Mouse (Mus musculus): Measurements from ENCODE around the gene Hsd17b2. TPM values are rescaled to one million over a fixed set of nuclear protein-coding genes. Genes with fewer than 3 reads are reported as not detected.
"Not testable (repeated sequence)": the region's sequence is repeated elsewhere in the genome, so short reads cannot be mapped to it uniquely, and the experiment has no call there.

Hsd17b2 gene
- polyA plus RNA-seq, 1 experiment from 2014 or later = not detected

- WGBS = 65% methylated on average over 7 of the region's 7 CpGs
- DNase-seq (no peak), ATAC-seq (ENCODE audit: low FRiP score, low TSS enrichment) (no peak)
- Histone ChIP-seq H3K27ac (replicated peaks; ENCODE audit: low read depth, low read length) (no peak overlapping the region), H3K4me2 (ENCODE audit: low read length) (no peak overlapping the region), H3K9me3 (ENCODE audit: control insufficient read depth, low read length) (peaks cover 5% of the 10 kb centered on the region; the same call in 1 of the 2 replicates), H3K27me3 (ENCODE audit: control insufficient read depth, insufficient read depth, low read length) (no peaks in the 10 kb centered on the region), H3K4me1 (ENCODE audit: control insufficient read depth, insufficient read depth, low read length) (no peaks in the 10 kb centered on the region), H3K36me3 (ENCODE audit: control insufficient read depth, insufficient read depth, low read length) (no peaks in the 10 kb centered on the region), H3K9ac (replicated peaks; ENCODE audit: low read length) (no peak overlapping the region), H3K4me3 (replicated peaks; ENCODE audit: low read depth, low read length) (no peak overlapping the region)
These were observed 24.8 kb downstream of the Hsd17b2 start for GRCm38 (mm10) chr8:117726467-117726866.

- no peaks in the 10 kb centered on the region for H3K4me1 ChIP-seq (ENCODE audit: control insufficient read depth, insufficient read depth, low read length)
- no peak for DNase-seq
- no peak overlapping the region for H3K4me3 ChIP-seq (replicated peaks; ENCODE audit: low read depth, low read length)
- H3K9me3 ChIP-seq (ENCODE audit: control insufficient read depth, low read length) = peaks cover 2% of the 10 kb centered on the region; the same call in 1 of the 2 replicates
- H3K27me3 ChIP-seq (ENCODE audit: control insufficient read depth, insufficient read depth, low read length) = no peaks in the 10 kb centered on the region
- no peak for ATAC-seq (ENCODE audit: low FRiP score, low TSS enrichment)
- 67% methylated on average over 5 of the region's 5 CpGs for WGBS
- H3K9ac ChIP-seq (replicated peaks; ENCODE audit: low read length) = no peak overlapping the region
- H3K27ac ChIP-seq (replicated peaks; ENCODE audit: low read depth, low read length) = no peak overlapping the region
- no peaks in the 10 kb centered on the region for H3K36me3 ChIP-seq (ENCODE audit: control insufficient read depth, insufficient read depth, low read length)
- H3K4me2 ChIP-seq (ENCODE audit: low read length) = no peak overlapping the region
These were observed 25.9 kb downstream of the Hsd17b2 start for GRCm38 (mm10) chr8:117727561-117727960.

- 84% methylated on average over 4 of the region's 4 CpGs for WGBS
These were observed 26.5 kb downstream of the Hsd17b2 start for GRCm38 (mm10) chr8:117728234-117728633.

GRCm38 (mm10) chr8:117730980-117731379 lies 29.3 kb downstream of the Hsd17b2 start:
- 65% methylated on average over 10 of the region's 10 CpGs for WGBS
- Histone ChIP-seq H3K9ac (replicated peaks; ENCODE audit: low read length) (no peak overlapping the region), H3K36me3 (ENCODE audit: control insufficient read depth, insufficient read depth, low read length) (no peaks in the 10 kb centered on the region), H3K4me2 (ENCODE audit: low read length) (no peak overlapping the region), H3K4me3 (replicated peaks; ENCODE audit: low read depth, low read length) (no peak overlapping the region), H3K9me3 (ENCODE audit: control insufficient read depth, low read length) (no peaks in the 10 kb centered on the region), H3K27ac (replicated peaks; ENCODE audit: low read depth, low read length) (no peak overlapping the region), H3K4me1 (ENCODE audit: control insufficient read depth, insufficient read depth, low read length) (no peaks in the 10 kb centered on the region), H3K27me3 (ENCODE audit: control insufficient read depth, insufficient read depth, low read length) (no peaks in the 10 kb centered on the region)
- DNase-seq (no peak), ATAC-seq (ENCODE audit: low FRiP score, low TSS enrichment) (no peak)

More at GRCm38 (mm10) chr8:117728234-117728633, 26.5 kb downstream of the Hsd17b2 start:
- no peak overlapping the region for H3K27ac ChIP-seq (replicated peaks; ENCODE audit: low read depth, low read length)
- H3K36me3 ChIP-seq (ENCODE audit: control insufficient read depth, insufficient read depth, low read length) = no peaks in the 10 kb centered on the region
- H3K4me3 ChIP-seq (replicated peaks; ENCODE audit: low read depth, low read length) = no peak overlapping the region
- H3K9ac ChIP-seq (replicated peaks; ENCODE audit: low read length) = no peak overlapping the region
- DNase-seq (no peak), ATAC-seq (ENCODE audit: low FRiP score, low TSS enrichment) (no peak)
- no peak overlapping the region for H3K4me2 ChIP-seq (ENCODE audit: low read length)
- no peaks in the 10 kb centered on the region for H3K9me3 ChIP-seq (ENCODE audit: control insufficient read depth, low read length)
- H3K4me1 ChIP-seq (ENCODE audit: control insufficient read depth, insufficient read depth, low read length) = no peaks in the 10 kb centered on the region
- H3K27me3 ChIP-seq (ENCODE audit: control insufficient read depth, insufficient read depth, low read length) = no peaks in the 10 kb centered on the region

- Histone ChIP-seq H3K27ac (replicated peaks; ENCODE audit: low read depth, low read length) (no peak overlapping the region), H3K4me1 (ENCODE audit: control insufficient read depth, insufficient read depth, low read length) (no peaks in the 10 kb centered on the region), H3K36me3 (ENCODE audit: control insufficient read depth, insufficient read depth, low read length) (no peaks in the 10 kb centered on the region), H3K9ac (replicated peaks; ENCODE audit: low read length) (no peak overlapping the region), H3K9me3 (ENCODE audit: control insufficient read depth, low read length) (no peaks in the 10 kb centered on the region), H3K4me3 (replicated peaks; ENCODE audit: low read depth, low read length) (no peak overlapping the region), H3K27me3 (ENCODE audit: control insufficient read depth, insufficient read depth, low read length) (no peaks in the 10 kb centered on the region), H3K4me2 (ENCODE audit: low read length) (no peak overlapping the region)
- ATAC-seq (ENCODE audit: low FRiP score, low TSS enrichment) = no peak
- WGBS = 74% methylated on average over 3 of the region's 3 CpGs
- no peak for DNase-seq
These were observed 35.0 kb downstream of the Hsd17b2 start for GRCm38 (mm10) chr8:117736657-117737175.

- H3K4me1 ChIP-seq (ENCODE audit: control insufficient read depth, insufficient read depth, low read length); H3K4me3 ChIP-seq (replicated peaks; ENCODE audit: low read depth, low read length); H3K9me3 ChIP-seq (ENCODE audit: control insufficient read depth, low read length); ATAC-seq (ENCODE audit: low FRiP score, low TSS enrichment); H3K27ac ChIP-seq (replicated peaks; ENCODE audit: low read depth, low read length); H3K36me3 ChIP-seq (ENCODE audit: control insufficient read depth, insufficient read depth, low read length); H3K4me2 ChIP-seq (ENCODE audit: low read length); H3K9ac ChIP-seq (replicated peaks; ENCODE audit: low read length); H3K27me3 ChIP-seq (ENCODE audit: control insufficient read depth, insufficient read depth, low read length); DNase-seq: not testable (repeated sequence)
- WGBS = 92% methylated on average over 1 of the region's 1 CpGs
These were observed 36.5 kb downstream of the Hsd17b2 start for GRCm38 (mm10) chr8:117738206-117738605.

GRCm38 (mm10) chr8:117740387-117740998 lies 38.8 kb downstream of the Hsd17b2 start:
- H3K9ac ChIP-seq (replicated peaks; ENCODE audit: low read length) = no peak overlapping the region
- H3K36me3 ChIP-seq (ENCODE audit: control insufficient read depth, insufficient read depth, low read length) = no peaks in the 10 kb centered on the region
- H3K4me2 ChIP-seq (ENCODE audit: low read length) = no peak overlapping the region
- no peaks in the 10 kb centered on the region for H3K27me3 ChIP-seq (ENCODE audit: control insufficient read depth, insufficient read depth, low read length)
- ATAC-seq (ENCODE audit: low FRiP score, low TSS enrichment) = no peak
- H3K4me1 ChIP-seq (ENCODE audit: control insufficient read depth, insufficient read depth, low read length) = no peaks in the 10 kb centered on the region
- DNase-seq = no peak
- no peak overlapping the region for H3K4me3 ChIP-seq (replicated peaks; ENCODE audit: low read depth, low read length)
- no peak overlapping the region for H3K27ac ChIP-seq (replicated peaks; ENCODE audit: low read depth, low read length)
- no peaks in the 10 kb centered on the region for H3K9me3 ChIP-seq (ENCODE audit: control insufficient read depth, low read length)
- WGBS = 89% methylated on average over 5 of the region's 5 CpGs

GRCm38 (mm10) chr8:117742431-117743012 lies 40.8 kb downstream of the Hsd17b2 start:
- WGBS = 78% methylated on average over 15 of the region's 15 CpGs
- Histone ChIP-seq H3K27me3 (ENCODE audit: control insufficient read depth, insufficient read depth, low read length) (no peaks in the 10 kb centered on the region), H3K9ac (replicated peaks; ENCODE audit: low read length) (no peak overlapping the region), H3K36me3 (ENCODE audit: control insufficient read depth, insufficient read depth, low read length) (no peaks in the 10 kb centered on the region), H3K4me1 (ENCODE audit: control insufficient read depth, insufficient read depth, low read length) (no peaks in the 10 kb centered on the region), H3K27ac (replicated peaks; ENCODE audit: low read depth, low read length) (no peak overlapping the region), H3K4me3 (replicated peaks; ENCODE audit: low read depth, low read length) (no peak overlapping the region), H3K4me2 (ENCODE audit: low read length) (no peak overlapping the region), H3K9me3 (ENCODE audit: control insufficient read depth, low read length) (no peaks in the 10 kb centered on the region)
- DNase-seq (no peak), ATAC-seq (ENCODE audit: low FRiP score, low TSS enrichment) (no peak)

- Histone ChIP-seq H3K9me3 (ENCODE audit: control insufficient read depth, low read length) (no peaks in the 10 kb centered on the region), H3K27ac (replicated peaks; ENCODE audit: low read depth, low read length) (no peak overlapping the region), H3K36me3 (ENCODE audit: control insufficient read depth, insufficient read depth, low read length) (no peaks in the 10 kb centered on the region), H3K4me3 (replicated peaks; ENCODE audit: low read depth, low read length) (no peak overlapping the region), H3K9ac (replicated peaks; ENCODE audit: low read length) (no peak overlapping the region), H3K27me3 (ENCODE audit: control insufficient read depth, insufficient read depth, low read length) (no peaks in the 10 kb centered on the region), H3K4me2 (ENCODE audit: low read length) (no peak overlapping the region), H3K4me1 (ENCODE audit: control insufficient read depth, insufficient read depth, low read length) (no peaks in the 10 kb centered on the region)
- ATAC-seq (ENCODE audit: low FRiP score, low TSS enrichment) (no peak), DNase-seq (no peak)
- WGBS = 87% methylated on average over 5 of the region's 5 CpGs
These were observed 44.9 kb downstream of the Hsd17b2 start for GRCm38 (mm10) chr8:117746651-117747050.

All from midbrain, embryonic 14.5 days (tissue).